Mouse (Mus musculus) heart, adult 2 months (tissue): ENCODE measurements at regions not wholly inside any gene's neighbourhood (a gene's known extent, or its start where the extent isn't known, plus 50 kb on each side); places are given as distances from the start of the nearest gene placed in this dataset.

ENCODE experiments used
- DNase-seq, 2 experiments: peaks; one replicate each; pipeline ENCODE4 v3.0.0; 2021
- H3K27ac ChIP-seq: fragments of 200-600 bp; 2 replicates; pipeline ENCODE4 v1.8.1; 2022
- H3K27me3 ChIP-seq: fragments of 200-500 bp; 2 replicates; pipeline ENCODE4 v1.6.1; 2012; ENCODE audit warnings: mild to moderate bottlenecking, low read length, inconsistent platforms, mixed read lengths; ENCODE audit not compliant: control insufficient read depth, insufficient read depth
- H3K36me3 ChIP-seq: fragments of 200-500 bp; 2 replicates; pipeline ENCODE4 v1.6.1; 2012; ENCODE audit warnings: low read length, inconsistent platforms; ENCODE audit not compliant: control insufficient read depth, insufficient read depth
- H3K4me1 ChIP-seq: fragments of 200-500 bp; 2 replicates; pipeline ENCODE4 v1.6.1; 2011; ENCODE audit warnings: low read length; ENCODE audit not compliant: control insufficient read depth, insufficient read depth
- H3K4me3 ChIP-seq: fragments of 200-600 bp; 2 replicates; pipeline ENCODE4 v1.8.1; 2022
- H3K79me2 ChIP-seq: fragments of 200-500 bp; replicated peaks from 2 replicates; pipeline ENCODE4 v1.6.1; 2012; ENCODE audit warnings: mild to moderate bottlenecking, inconsistent platforms, low read length, moderate library complexity, mixed read lengths; ENCODE audit not compliant: control insufficient read depth, insufficient read depth
- H3K9ac ChIP-seq: fragments of 200-500 bp; 2 replicates; pipeline ENCODE4 v1.6.1; 2012; ENCODE audit warnings: low read depth, mild to moderate bottlenecking, control low read depth, inconsistent platforms, low read length, mixed read lengths
- CTCF ChIP-seq: fragments of 200-600 bp; IDR thresholded peaks from 2 replicates; pipeline ENCODE4 v1.8.1; 2022; ENCODE audit warnings: antibody characterized with exemption, mild to moderate bottlenecking, moderate library complexity
- EP300 ChIP-seq: fragments of 200-500 bp; IDR thresholded peaks from 2 replicates; pipeline ENCODE4 v1.6.1; 2011; ENCODE audit warnings: low read depth, low read length, control low read depth; ENCODE audit not compliant: insufficient read depth
- POLR2A ChIP-seq: fragments of 200-500 bp; IDR thresholded peaks from 2 replicates; pipeline ENCODE4 v1.6.1; 2011; ENCODE audit warnings: mild to moderate bottlenecking, low read depth, low read length, control low read depth; ENCODE audit not compliant: insufficient read depth
- WGBS: fragments of 180-500 bp; shearing (Covaris S2); methylation state at CpG from one replicate; pipeline ENCODE4 v1.1.7; 2018; 5-methylcytosine and 5-hydroxymethylcytosine counted together
- intact Hi-C: fragments of 180-260 bp; cut with DNase I; formaldehyde crosslinking; loops from one replicate; pipeline ENCODE4 v1.15.1; 2025

- H3K9ac ChIP-seq: no peak overlapping the region
- intact Hi-C loops: no loop called here
- H3K27ac ChIP-seq: no peak overlapping the region
- H3K4me3 ChIP-seq: no peak overlapping the region
- no peaks in the 10 kb centered on the region for H3K4me1 ChIP-seq
- no peaks in the 10 kb centered on the region for H3K79me2 ChIP-seq
- DNase-seq: no peak
- H3K27me3 ChIP-seq: no peaks in the 10 kb centered on the region
- no peaks in the 10 kb centered on the region for H3K36me3 ChIP-seq
- TF ChIP-seq CTCF: no peak
- TF ChIP-seq EP300: no peak
- no peak for TF ChIP-seq POLR2A
These were observed 100.2 kb upstream of the Dynlrb2 start for GRCm38 (mm10) chr8:116404571-116404970.

GRCm38 (mm10) chr8:116403366-116403765, 101.4 kb upstream of the Dynlrb2 start:
- no peak overlapping the region for H3K27ac ChIP-seq
- H3K9ac ChIP-seq: no peak overlapping the region
- no peaks in the 10 kb centered on the region for H3K79me2 ChIP-seq
- H3K27me3 ChIP-seq: no peaks in the 10 kb centered on the region
- H3K4me3 ChIP-seq: no peak overlapping the region
- 67% methylated on average over 5 of the region's 5 CpGs for WGBS
- intact Hi-C loops: no loop called here
- no peaks in the 10 kb centered on the region for H3K36me3 ChIP-seq
- TF ChIP-seq CTCF (no peak), POLR2A (no peak), EP300 (no peak)
- no peaks in the 10 kb centered on the region for H3K4me1 ChIP-seq
- DNase-seq: no peak

GRCm38 (mm10) chr8:116399452-116399851, 105.3 kb upstream of the Dynlrb2 start:
- Histone ChIP-seq H3K79me2 (no peaks in the 10 kb centered on the region), H3K27me3 (no peaks in the 10 kb centered on the region)
- WGBS: 75% methylated on average over 2 of the region's 2 CpGs

GRCm38 (mm10) chr8:116398565-116399205, 106.1 kb upstream of the Dynlrb2 start:
- TF ChIP-seq POLR2A: no peak
- TF ChIP-seq EP300: no peak
- no peak for TF ChIP-seq CTCF
- Histone ChIP-seq H3K4me1 (no peaks in the 10 kb centered on the region), H3K27me3 (no peaks in the 10 kb centered on the region), H3K4me3 (no peak overlapping the region), H3K9ac (no peak overlapping the region), H3K79me2 (no peaks in the 10 kb centered on the region), H3K27ac (no peak overlapping the region), H3K36me3 (no peaks in the 10 kb centered on the region)
- DNase-seq: no peak
- intact Hi-C loops: no loop called here
- WGBS: 75% methylated on average over 11 of the region's 11 CpGs

More at GRCm38 (mm10) chr8:116399452-116399851, 105.3 kb upstream of the Dynlrb2 start:
- intact Hi-C loops: no loop called here
- Histone ChIP-seq H3K27ac (no peak overlapping the region), H3K4me3 (no peak overlapping the region), H3K9ac (no peak overlapping the region), H3K4me1 (no peaks in the 10 kb centered on the region), H3K36me3 (no peaks in the 10 kb centered on the region)
- no peak for TF ChIP-seq POLR2A
- TF ChIP-seq EP300: no peak
- no peak for TF ChIP-seq CTCF
- DNase-seq: no peak

- WGBS: 93% methylated on average over 23 of the region's 23 CpGs
- Histone ChIP-seq H3K27ac (no peak overlapping the region), H3K27me3 (no peaks in the 10 kb centered on the region), H3K36me3 (no peaks in the 10 kb centered on the region), H3K4me1 (no peaks in the 10 kb centered on the region), H3K79me2 (no peaks in the 10 kb centered on the region), H3K9ac (no peak overlapping the region), H3K4me3 (no peak overlapping the region)
- intact Hi-C loops: no loop called here
- TF ChIP-seq EP300 (no peak), POLR2A (no peak), CTCF (no peak)
- DNase-seq: no peak
These were observed 119.4 kb upstream of the Dynlrb2 start for GRCm38 (mm10) chr8:116385193-116385955.

- WGBS: 85% methylated on average over 15 of the region's 15 CpGs
- no peaks in the 10 kb centered on the region for H3K36me3 ChIP-seq
- no peaks in the 10 kb centered on the region for H3K4me1 ChIP-seq
- no peak for DNase-seq
- TF ChIP-seq EP300 (no peak), POLR2A (no peak), CTCF (no peak)
- intact Hi-C loops: no loop called here
- no peak overlapping the region for H3K4me3 ChIP-seq
- H3K27ac ChIP-seq: no peak overlapping the region
- no peak overlapping the region for H3K9ac ChIP-seq
- H3K27me3 ChIP-seq: no peaks in the 10 kb centered on the region
- H3K79me2 ChIP-seq: no peaks in the 10 kb centered on the region
These were observed 120.2 kb upstream of the Dynlrb2 start for GRCm38 (mm10) chr8:116384418-116385089.
